ENCODE assay signal across 25 mouse cellular contexts in the genomic region with DNA sequence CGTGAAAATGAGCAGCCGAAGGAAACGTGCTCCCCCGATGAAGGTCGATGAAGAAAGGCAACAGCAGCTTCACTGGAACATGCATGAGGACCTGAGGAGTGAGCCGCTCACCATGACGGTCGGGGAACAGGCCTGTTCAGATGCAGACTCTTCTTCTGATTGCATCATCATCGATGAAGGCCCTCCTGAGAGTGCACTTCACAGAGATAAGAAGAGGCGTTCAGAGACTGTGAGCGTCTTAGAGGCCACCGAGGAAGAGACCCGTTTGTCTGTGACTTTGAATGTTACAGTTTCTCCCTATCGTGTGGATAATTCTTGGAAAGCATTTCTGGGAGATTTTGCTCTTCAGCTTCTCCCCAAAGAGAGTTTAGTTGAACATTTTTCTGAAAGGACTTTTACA. TPM values are rescaled to one million over a fixed set of nuclear protein-coding genes. Genes with fewer than 3 reads are reported as not detected.
A peak's percentile ranks its signal among the peaks of the same experiment; 100 is the strongest.
DNase-seq lines count a peak whose midpoint lies in the region; ATAC-seq and TF ChIP-seq lines count a peak whose summit lies in the region.
"Had no signal": no experiment of that assay in that cellular context is flagged by ENCODE, and none has a peak within 500 bp of the region (broad histone marks: within the 10 kb centered on the region; RNA-seq: fewer than 3 reads in every experiment).

No protein-coding gene starts in this region.

- no peak for TF ChIP-seq EP300 in CH12.LX (IDR thresholded peaks at IDR 0.05; ENCODE audit: low read length)
- TF ChIP-seq EP300 in liver, embryonic 14.5 days (IDR thresholded peaks at IDR 0.05; ENCODE audit: low read depth) = no peak

- TF ChIP-seq POLR2A in CH12.LX (IDR thresholded peaks at IDR 0.05; ENCODE audit: low read depth, low read length) = no peak

- H3K4me2 ChIP-seq in CH12.LX (ENCODE audit: insufficient read depth, low read depth, poor library complexity, severe bottlenecking) = 0 out of 2 replicates have a peak overlapping the region, but pooled peaks have one; percentile 18
- H3K4me2 ChIP-seq in liver, embryonic 11.5 days = peak overlapping the region; percentile 87; the same call in 1 of the 2 replicates
- H3K4me2 ChIP-seq in liver, embryonic 14.5 days (ENCODE audit: low read depth) = peak overlapping the region; percentile 86
- H3K4me2 ChIP-seq in neural tube, embryonic 15.5 days = no peak overlapping the region
- H3K4me2 ChIP-seq in midbrain, embryonic 15.5 days = no peak overlapping the region
- H3K4me2 ChIP-seq: embryonic facial prominence, embryonic 15.5 days; heart, embryonic 11.5 days; hindbrain, embryonic 12.5 days had no signal

- H3K27me3 ChIP-seq in erythroblast, embryonic 14.5 days (ENCODE audit: control insufficient read depth) = no peaks in the 10 kb centered on the region
- no peaks in the 10 kb centered on the region for H3K27me3 ChIP-seq in CH12.LX (replicated peaks)
- H3K27me3 ChIP-seq in liver, embryonic 11.5 days (replicated peaks; ENCODE audit: control insufficient read depth, insufficient read depth, low read length) = no peaks in the 10 kb centered on the region
- H3K27me3 ChIP-seq in liver, embryonic 14.5 days (ENCODE audit: control insufficient read depth, insufficient read depth, low read length) = no peaks in the 10 kb centered on the region
- no peaks in the 10 kb centered on the region for H3K27me3 ChIP-seq in neural tube, embryonic 15.5 days (replicated peaks)
- no peaks in the 10 kb centered on the region for H3K27me3 ChIP-seq in midbrain, embryonic 15.5 days (replicated peaks)
- H3K27me3 ChIP-seq: embryonic facial prominence, embryonic 12.5 days; embryonic facial prominence, embryonic 15.5 days; hindbrain, embryonic 12.5 days; hindbrain, embryonic 15.5 days had no signal

- dilution Hi-C loops in CH12.LX (cut with MboI; ENCODE audit: extremely low pct_ligation_motif_present, extremely low pct_unique_long_range_greater_than_20kb, low sequenced_read_pairs) = no loop called here

- DNase-seq in CH12.LX (ENCODE audit: extremely low read depth) = no peak
- no peak for DNase-seq in liver, embryonic 11.5 days (ENCODE audit: low spot score)
- DNase-seq in liver, embryonic 14.5 days (ENCODE audit: low read depth in 3 of 3, low spot score in 3 of 3) = peak in 1 of 3 experiments; percentile 12
- DNase-seq in urinary bladder, adult 18-20 months (ENCODE audit: low spot score in 2 of 2) = no peak
- DNase-seq: adrenal gland, postnatal 10 days; adrenal gland, postnatal 36 days; cerebellum, adult 18-20 months; cerebellum, adult 9-10 months; cerebellum, postnatal 25 days; forebrain, postnatal 0 days; gastrocnemius, adult 2 months; gastrocnemius, postnatal 14 days; heart, adult 11 months had no signal

- TF ChIP-seq CTCF in CH12.LX (conservative IDR thresholded peaks at IDR 0.05 in 1 of 2, IDR thresholded peaks at IDR 0.05 in 1 of 2; ENCODE audit: low read depth in 2 of 2, low read length in 2 of 2) = no peak
- no peak for TF ChIP-seq CTCF in liver, embryonic 14.5 days (IDR thresholded peaks at IDR 0.05; ENCODE audit: low read depth)

- in situ Hi-C loops in CH12.LX (cut with MboI; ENCODE audit: low pct_ligation_motif_present, low pct_unique_long_range_greater_than_20kb, low sequenced_read_pairs) = no loop called here

- no peak for ATAC-seq in erythroblast, adult 5-6 weeks (replicated peaks; ENCODE audit: low FRiP score, poor library complexity, severe bottlenecking)
- ATAC-seq in liver, embryonic 11.5 days (replicated peaks; ENCODE audit: low FRiP score) = no peak
- ATAC-seq in liver, embryonic 14.5 days (ENCODE audit: insufficient read depth) = no peak
- no peak for ATAC-seq in neural tube, embryonic 15.5 days (ENCODE audit: low FRiP score)
- no peak for ATAC-seq in midbrain, embryonic 15.5 days (replicated peaks)
- ATAC-seq: activated CD4-positive, CD25-positive, alpha-beta regulatory T cell, adult 4 months; forebrain, embryonic 14.5 days; forebrain, postnatal 0 days had no signal

- H3K79me2 ChIP-seq in CH12.LX (replicated peaks; ENCODE audit: control insufficient read depth, extremely low read depth, insufficient read depth, poor library complexity, severe bottlenecking) = peaks cover 35% of the 10 kb centered on the region

- no peak for TF ChIP-seq RAD21 in CH12.LX (IDR thresholded peaks at IDR 0.05; ENCODE audit: low read depth, low read length)

- no peak overlapping the region for H3K9ac ChIP-seq in CH12.LX (ENCODE audit: insufficient read depth, low read depth)
- no peak overlapping the region for H3K9ac ChIP-seq in liver, embryonic 11.5 days (ENCODE audit: low read depth, low read length)
- H3K9ac ChIP-seq in liver, embryonic 14.5 days (replicated peaks) = peak overlapping the region; percentile 18; the same call in 1 of the 2 replicates
- H3K9ac ChIP-seq in neural tube, embryonic 15.5 days (replicated peaks) = no peak overlapping the region
- H3K9ac ChIP-seq in midbrain, embryonic 15.5 days = no peak overlapping the region
- H3K9ac ChIP-seq: embryonic facial prominence, embryonic 12.5 days; embryonic facial prominence, embryonic 15.5 days; forebrain, postnatal 0 days; hindbrain, embryonic 12.5 days; hindbrain, embryonic 15.5 days had no signal

- no peaks in the 10 kb centered on the region for H3K9me3 ChIP-seq in erythroblast, embryonic 14.5 days (ENCODE audit: control insufficient read depth, low read length)
- no peaks in the 10 kb centered on the region for H3K9me3 ChIP-seq in CH12.LX (replicated peaks; ENCODE audit: low read length)
- H3K9me3 ChIP-seq in liver, embryonic 11.5 days (ENCODE audit: control insufficient read depth, low read length) = no peaks in the 10 kb centered on the region
- H3K9me3 ChIP-seq in liver, embryonic 14.5 days (ENCODE audit: control insufficient read depth, low read length) = no peaks in the 10 kb centered on the region
- no peaks in the 10 kb centered on the region for H3K9me3 ChIP-seq in neural tube, embryonic 15.5 days (replicated peaks)
- no peaks in the 10 kb centered on the region for H3K9me3 ChIP-seq in midbrain, embryonic 15.5 days
- H3K9me3 ChIP-seq: embryonic facial prominence, embryonic 12.5 days; embryonic facial prominence, embryonic 15.5 days; forebrain, embryonic 10.5 days; hindbrain, embryonic 12.5 days; hindbrain, embryonic 15.5 days had no signal

- 78% methylated on average over 14 of the region's 14 CpGs for WGBS in liver, embryonic 11.5 days
- WGBS in liver, embryonic 14.5 days (ENCODE audit: insufficient replicate concordance) = 63% methylated on average over 14 of the region's 14 CpGs
- WGBS in neural tube, embryonic 15.5 days = 96% methylated on average over 14 of the region's 14 CpGs
- WGBS in midbrain, embryonic 15.5 days = 96% methylated on average over 14 of the region's 14 CpGs

- H3K4me3 ChIP-seq in erythroblast, embryonic 14.5 days (replicated peaks) = peak overlapping the region; percentile 29
- H3K4me3 ChIP-seq in CH12.LX (replicated peaks in 1 of 3; ENCODE audit: low read depth in 2 of 3, low read length in 2 of 3, poor library complexity in 1 of 3) = no peak overlapping the region
- peak overlapping the region; percentile 2; the same call in 1 of the 2 replicates for H3K4me3 ChIP-seq in liver, embryonic 11.5 days (ENCODE audit: low read depth, low read length)
- peak overlapping the region in 1 of 2 experiments; percentile 4; a peak in 1 of 4 replicates for H3K4me3 ChIP-seq in liver, embryonic 14.5 days (ENCODE audit: insufficient read depth in 1 of 2, low read depth in 2 of 2, low read length in 2 of 2)
- H3K4me3 ChIP-seq in neural tube, embryonic 15.5 days (replicated peaks) = no peak overlapping the region
- no peak overlapping the region for H3K4me3 ChIP-seq in midbrain, embryonic 15.5 days
- H3K4me3 ChIP-seq: embryonic facial prominence, embryonic 12.5 days; embryonic facial prominence, embryonic 15.5 days; forebrain, embryonic 10.5 days; gastrocnemius, adult 2 months; hindbrain, embryonic 12.5 days; hindbrain, embryonic 15.5 days had no signal

- H3K4me1 ChIP-seq in erythroblast, embryonic 14.5 days (ENCODE audit: control insufficient read depth) = peaks cover 42% of the 10 kb centered on the region
- peaks cover 4 to 36% of the 10 kb centered on the region in 2 experiments; a peak in 3 of 4 replicates for H3K4me1 ChIP-seq in CH12.LX (ENCODE audit: control insufficient read depth in 1 of 2, insufficient read depth in 2 of 2)
- peaks cover 17% of the 10 kb centered on the region for H3K4me1 ChIP-seq in liver, embryonic 11.5 days (replicated peaks; ENCODE audit: control insufficient read depth, insufficient read depth, low read length)
- peaks cover 17 to 19% of the 10 kb centered on the region in 2 experiments for H3K4me1 ChIP-seq in liver, embryonic 14.5 days (replicated peaks; ENCODE audit: control insufficient read depth in 2 of 2, insufficient read depth in 2 of 2, low read length in 1 of 2)
- peaks cover 39% of the 10 kb centered on the region for H3K4me1 ChIP-seq in neural tube, embryonic 15.5 days
- H3K4me1 ChIP-seq in midbrain, embryonic 15.5 days = peaks cover 43% of the 10 kb centered on the region

- H3K36me3 ChIP-seq in erythroblast, embryonic 14.5 days (ENCODE audit: control insufficient read depth) = peaks cover 42% of the 10 kb centered on the region
- H3K36me3 ChIP-seq in CH12.LX (replicated peaks in 1 of 2; ENCODE audit: control insufficient read depth in 1 of 2, insufficient read depth in 1 of 2, low read length in 1 of 2) = peaks cover 15 to 44% of the 10 kb centered on the region in 2 experiments
- H3K36me3 ChIP-seq in liver, embryonic 11.5 days (ENCODE audit: control insufficient read depth, insufficient read depth, low read length) = peaks cover 7% of the 10 kb centered on the region
- peaks cover 4% of the 10 kb centered on the region for H3K36me3 ChIP-seq in liver, embryonic 14.5 days (replicated peaks; ENCODE audit: control insufficient read depth, insufficient read depth, low read depth)
- H3K36me3 ChIP-seq in neural tube, embryonic 15.5 days = peaks cover 23% of the 10 kb centered on the region
- H3K36me3 ChIP-seq in midbrain, embryonic 15.5 days (replicated peaks) = peaks cover 15% of the 10 kb centered on the region; the same call in 1 of the 2 replicates

- H3K27ac ChIP-seq in CH12.LX (ENCODE audit: insufficient read depth, low read depth) = no peak overlapping the region
- no peak overlapping the region for H3K27ac ChIP-seq in liver, embryonic 11.5 days (ENCODE audit: low read depth, low read length)
- no peak overlapping the region for H3K27ac ChIP-seq in liver, embryonic 14.5 days
- no peak overlapping the region for H3K27ac ChIP-seq in neural tube, embryonic 15.5 days (replicated peaks)
- H3K27ac ChIP-seq in midbrain, embryonic 15.5 days = no peak overlapping the region
- H3K27ac ChIP-seq: embryonic facial prominence, embryonic 12.5 days; embryonic facial prominence, embryonic 15.5 days; forebrain, embryonic 10.5 days; gastrocnemius, adult 2 months; hindbrain, embryonic 12.5 days; hindbrain, embryonic 15.5 days had no signal

RNA-seq across cellular contexts. Expression of gene Shprh, which starts 2.4 kb away (rescaled TPM):
- polyA plus RNA-seq in erythroblast, embryonic 14.5 days (2012) = 0.01 TPM in 2 replicates
- 2.9 and 7.5 TPM in 2 replicates for total RNA-seq in erythroblast, adult 5-6 weeks (2015; ENCODE audit: low replicate concordance)
- 6.8 TPM in 2 replicates for total RNA-seq in erythroblast, adult 5-6 weeks (2017; ENCODE audit: low replicate concordance)
- total RNA-seq in CH12.LX (2012; rRNA removed) = 12.1 and 12.9 TPM in 2 replicates
- total RNA-seq in CH12.LX (2014; rRNA removed) = 11.0 and 11.2 TPM in 2 replicates
- polyA plus RNA-seq in CH12.LX (2012; ENCODE audit: insufficient read length, low read depth) = 11.5 and 12.1 TPM in 2 replicates
- polyA plus RNA-seq in liver, embryonic 11.5 days (2014; fragmentation: Nextera tagmentation; extraction: Ambion mirVana) = 16.9 and 17.8 TPM in 2 replicates
- polyA plus RNA-seq in liver, embryonic 14.5 days (2012; rRNA removed) = 1.9 and 2.6 TPM in 2 replicates
- 4.2 and 4.3 TPM in 2 replicates for polyA plus RNA-seq in liver, embryonic 14.5 days (2014; fragmentation: Nextera tagmentation; extraction: Ambion mirVana)
- 17.8 TPM in 2 replicates for polyA plus RNA-seq in neural tube, embryonic 15.5 days (2015; fragmentation: Nextera tagmentation; extraction: Ambion mirVana)
- 21.7 and 24.1 TPM in 2 replicates for polyA plus RNA-seq in midbrain, embryonic 15.5 days (2015; fragmentation: Nextera tagmentation; extraction: Ambion mirVana)

Comparison
In these comparisons a context has a peak if more than half of its experiments do, and no peak if none do; other contexts are left out.
1. H3K4me3 ChIP-seq: peak in erythroblast, embryonic 14.5 days (single experiment) and liver, embryonic 11.5 days (single experiment); none in CH12.LX (0 of 3), neural tube, embryonic 15.5 days (single experiment) and midbrain, embryonic 15.5 days (single experiment).
2. H3K4me2 ChIP-seq: peak in CH12.LX (single experiment), liver, embryonic 11.5 days (single experiment) and liver, embryonic 14.5 days (single experiment); none in neural tube, embryonic 15.5 days (single experiment) and midbrain, embryonic 15.5 days (single experiment).